Mouse (Mus musculus) right cerebral cortex, postnatal 36 days (tissue): ENCODE results near the gene Mast4.
"Not testable (repeated sequence)": the region's sequence is repeated elsewhere in the genome, so short reads cannot be mapped to it uniquely, and the experiment has no call there.

Experiments used
- DNase-seq, 2 experiments: peaks; one replicate each; pipeline ENCODE4 v3.0.0; 2022; ENCODE audit warnings: low spot score in 2 of 2, mixed read lengths in 1 of 2

The Mast4 gene

GRCm38 (mm10) chr13:102749194-102749593, 585.1 kb downstream of the Mast4 start:
- DNase-seq, result peak in 1 of 2 experiments; percentile 37

- DNase-seq, result peak; percentile 23 to 67
Observed at GRCm38 (mm10) chr13:102746803-102747561, 587.3 kb downstream of the Mast4 start.

GRCm38 (mm10) chr13:102745626-102746342, 588.5 kb downstream of the Mast4 start:
- DNase-seq, result peak; percentile 67 to 83

- DNase-seq, result no peak
Observed at GRCm38 (mm10) chr13:102745270-102745600, 589.1 kb downstream of the Mast4 start.

GRCm38 (mm10) chr13:102744481-102745269, 589.6 kb downstream of the Mast4 start:
- DNase-seq, result peak; percentile 42 to 51

GRCm38 (mm10) chr13:102739720-102740535, 594.4 kb downstream of the Mast4 start:
- DNase-seq, result no peak

- no peak for DNase-seq
Observed at GRCm38 (mm10) chr13:102737811-102738210, 596.5 kb downstream of the Mast4 start.

GRCm38 (mm10) chr13:102733063-102733462, 601.2 kb downstream of the Mast4 start:
- no peak for DNase-seq

GRCm38 (mm10) chr13:102728951-102729350, 605.3 kb downstream of the Mast4 start:
- DNase-seq, result not testable (repeated sequence)

GRCm38 (mm10) chr13:102728035-102728434, 606.3 kb downstream of the Mast4 start:
- no peak for DNase-seq

- no peak for DNase-seq
Observed at GRCm38 (mm10) chr13:102726876-102727275, 607.4 kb downstream of the Mast4 start.

- no peak for DNase-seq
Observed at GRCm38 (mm10) chr13:102725906-102726305, 608.4 kb downstream of the Mast4 start.

GRCm38 (mm10) chr13:102725416-102725815, 608.9 kb downstream of the Mast4 start:
- no peak for DNase-seq

- no peak for DNase-seq
Observed at GRCm38 (mm10) chr13:102716973-102717372, 617.3 kb downstream of the Mast4 start.

GRCm38 (mm10) chr13:102700744-102701143, 633.6 kb downstream of the Mast4 start:
- no peak for DNase-seq

GRCm38 (mm10) chr13:102700176-102700575, 634.1 kb downstream of the Mast4 start:
- DNase-seq, result no peak

GRCm38 (mm10) chr13:102698751-102699323, 635.5 kb downstream of the Mast4 start:
- DNase-seq, result peak; percentile 12 to 14

- no peak for DNase-seq
Observed at GRCm38 (mm10) chr13:102698335-102698734, 636.0 kb downstream of the Mast4 start.

- DNase-seq, result no peak
Observed at GRCm38 (mm10) chr13:102695121-102695905, 639.0 kb downstream of the Mast4 start.

- no peak for DNase-seq
Observed at GRCm38 (mm10) chr13:102694154-102694553, 640.1 kb downstream of the Mast4 start.
